Mouse (Mus musculus) lung, embryonic 14.5 days (tissue): ENCODE measurements at regions not wholly inside any gene's neighbourhood (a gene's known extent, or its start where the extent isn't known, plus 50 kb on each side); places are given as distances from the start of the nearest gene placed in this dataset.

Experiments
- ATAC-seq: fragments of 200-750 bp; cut with Nextera tagmentation; 2 replicates; pipeline ENCODE4 v1.8.0; 2017; ENCODE audit warnings: mild to moderate bottlenecking, moderate TSS enrichment, moderate library complexity; ENCODE audit not compliant: insufficient read depth
- DNase-seq: peaks from one replicate; pipeline ENCODE4 v3.0.0-alpha.2; 2015
- H3K27ac ChIP-seq: fragments of 300-500 bp; sonication (generic); 2 replicates; pipeline ENCODE4 v1.5.1; 2014; ENCODE audit warnings: low read depth, mild to moderate bottlenecking, moderate library complexity
- H3K27me3 ChIP-seq: fragments of 300-500 bp; sonication (generic); 2 replicates; pipeline ENCODE4 v1.6.1; 2014; ENCODE audit warnings: low read length, control low read depth; ENCODE audit not compliant: insufficient read depth
- H3K36me3 ChIP-seq: fragments of 300-500 bp; sonication (generic); 2 replicates; pipeline ENCODE4 v1.6.1; 2014; ENCODE audit warnings: control low read depth; ENCODE audit not compliant: insufficient read depth
- H3K4me1 ChIP-seq: fragments of 300-500 bp; sonication (generic); 2 replicates; pipeline ENCODE4 v1.6.1; 2014; ENCODE audit warnings: antibody characterized with exemption, control low read depth; ENCODE audit not compliant: insufficient read depth
- H3K4me2 ChIP-seq: fragments of 300-500 bp; sonication (generic); 2 replicates; pipeline ENCODE4 v1.6.1; 2014; ENCODE audit warnings: mild to moderate bottlenecking
- H3K4me3 ChIP-seq: fragments of 300-500 bp; sonication (generic); 2 replicates; pipeline ENCODE4 v1.5.1; 2014; ENCODE audit warnings: low read depth, low read length
- H3K9ac ChIP-seq: fragments of 300-500 bp; sonication (generic); 2 replicates; pipeline ENCODE4 v1.6.1; 2014
- H3K9me3 ChIP-seq: fragments of 300-500 bp; sonication (generic); 2 replicates; pipeline ENCODE4 v1.6.1; 2016; ENCODE audit warnings: low read depth, low read length, control low read depth
- CTCF ChIP-seq: IDR thresholded peaks from 2 replicates; pipeline ENCODE4 v1.5.1; 2016; ENCODE audit warnings: antibody characterized with exemption, low read depth
- WGBS: fragments of 180-500 bp; shearing (Covaris S2); extraction: QIAGEN DNeasy Blood & Tissue Kit; methylation state at CpG from one replicate; pipeline ENCODE4 v1.1.7; 2014; 5-methylcytosine and 5-hydroxymethylcytosine counted together

DNA sequence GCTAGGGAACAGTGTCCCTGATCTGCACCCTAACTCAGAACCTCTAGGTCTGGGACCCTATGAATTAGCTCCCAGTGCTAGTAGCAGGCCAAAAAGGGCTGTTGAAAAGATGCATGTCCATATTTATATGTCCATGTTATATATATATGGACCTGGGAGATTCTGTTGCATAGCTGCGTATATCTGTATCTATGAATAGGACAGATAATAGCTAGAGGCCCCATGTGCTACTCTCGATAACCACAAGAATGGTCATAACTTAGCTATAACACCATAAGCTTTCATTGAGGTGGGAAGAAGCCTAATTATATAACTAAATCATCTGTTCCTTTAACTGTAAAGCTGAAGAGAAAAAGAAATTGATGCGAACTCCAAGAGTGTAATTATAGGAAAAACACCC lies 60.6 kb upstream of the Ak4 start:
- no peak overlapping the region for H3K9ac ChIP-seq
- H3K9me3 ChIP-seq, result no peaks in the 10 kb centered on the region
- H3K4me3 ChIP-seq, result no peak overlapping the region
- ATAC-seq, result no peak
- peaks cover 5% of the 10 kb centered on the region; the same call in 1 of the 2 replicates for H3K27me3 ChIP-seq
- no peak for TF ChIP-seq CTCF
- no peak for DNase-seq
- H3K27ac ChIP-seq, result no peak overlapping the region
- 93% methylated on average over 3 of the region's 3 CpGs for WGBS
- no peaks in the 10 kb centered on the region for H3K36me3 ChIP-seq
- H3K4me2 ChIP-seq, result no peak overlapping the region
- H3K4me1 ChIP-seq, result no peaks in the 10 kb centered on the region; the same call in 1 of the 2 replicates

DNA sequence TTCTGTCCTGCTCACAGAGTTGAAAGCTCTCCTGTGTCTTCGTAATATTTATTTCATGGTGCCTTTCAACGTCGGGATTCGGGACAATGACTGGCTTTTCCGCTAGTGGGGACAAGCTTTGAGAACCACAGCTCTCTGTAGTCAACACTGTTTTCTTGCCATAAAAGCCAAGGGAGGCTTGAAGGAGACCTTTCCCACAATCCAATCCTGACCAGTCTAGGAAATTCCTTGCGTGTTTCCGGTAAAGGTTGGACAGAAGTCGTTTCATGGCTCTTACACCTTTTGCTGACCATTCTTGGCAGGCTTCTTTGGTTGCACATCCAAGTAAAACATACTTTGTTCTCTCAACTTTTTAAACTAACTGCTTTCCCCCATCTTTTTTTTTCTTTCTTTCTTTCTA lies 61.2 kb upstream of the Ak4 start:
- H3K9ac ChIP-seq, result no peak overlapping the region
- peaks cover 5% of the 10 kb centered on the region; the same call in 1 of the 2 replicates for H3K27me3 ChIP-seq
- no peaks in the 10 kb centered on the region for H3K9me3 ChIP-seq
- no peak for TF ChIP-seq CTCF
- DNase-seq (peak; percentile 9), ATAC-seq (no peak)
- peak overlapping the region; percentile 96 for H3K4me2 ChIP-seq
- H3K4me3 ChIP-seq, result no peak overlapping the region
- no peaks in the 10 kb centered on the region; the same call in 1 of the 2 replicates for H3K4me1 ChIP-seq
- H3K27ac ChIP-seq, result no peak overlapping the region
- H3K36me3 ChIP-seq, result no peaks in the 10 kb centered on the region
- WGBS, result 66% methylated on average over 8 of the region's 8 CpGs

DNA sequence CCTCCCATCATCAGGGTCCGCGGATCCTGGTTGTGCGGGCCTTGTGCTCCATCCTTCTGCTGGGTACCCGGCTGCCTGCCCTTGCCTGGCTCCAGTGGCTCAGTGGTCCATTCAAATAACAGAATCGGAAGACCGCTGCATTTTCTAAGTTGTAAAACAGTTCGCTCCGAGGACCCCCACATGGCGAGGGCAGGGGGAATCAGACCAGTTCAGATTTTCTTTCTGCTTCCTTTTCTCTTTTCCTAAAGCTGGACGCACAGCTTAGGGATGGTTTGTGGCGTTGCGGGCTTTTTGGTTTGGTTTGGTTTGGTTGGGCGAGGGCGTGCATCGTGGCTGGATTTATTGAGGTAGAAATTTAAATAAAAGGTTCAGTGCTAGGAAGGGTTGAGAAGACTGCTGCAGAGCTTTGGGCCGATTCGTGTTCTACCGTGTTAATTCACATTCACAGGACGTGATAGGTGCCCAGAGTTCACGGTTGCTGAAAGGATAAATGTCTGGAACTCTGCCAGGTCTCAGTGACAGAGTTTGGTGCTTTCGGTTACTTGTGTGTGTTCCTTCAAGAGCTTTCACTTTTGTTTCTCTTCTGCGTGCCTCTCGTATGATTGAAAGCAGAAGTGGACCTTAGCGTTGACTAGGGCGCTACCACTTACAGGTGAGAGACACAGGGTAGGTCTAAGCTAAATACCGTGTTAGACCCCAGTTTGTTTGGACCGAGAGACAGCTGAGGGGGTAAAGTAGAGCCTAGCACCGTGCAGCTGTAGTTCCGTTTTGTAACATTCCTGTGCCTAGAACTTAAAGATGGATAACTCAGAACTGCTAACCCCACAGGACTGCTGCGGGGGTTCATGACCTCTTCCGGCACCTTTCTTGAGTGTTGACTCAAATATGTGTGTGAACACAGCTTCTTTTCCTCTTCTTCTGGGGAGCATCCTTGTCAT lies 61.9 kb upstream of the Ak4 start:
- peak overlapping the region; percentile 82 for H3K9ac ChIP-seq
- peak overlapping the region; percentile 74 for H3K4me3 ChIP-seq
- no peak for TF ChIP-seq CTCF
- H3K4me1 ChIP-seq, result no peaks in the 10 kb centered on the region; the same call in 1 of the 2 replicates
- DNase-seq, result peak; percentile 73
- no peaks in the 10 kb centered on the region for H3K9me3 ChIP-seq
- 5% methylated on average over 31 of the region's 31 CpGs for WGBS
- peaks cover 5% of the 10 kb centered on the region; the same call in 1 of the 2 replicates for H3K27me3 ChIP-seq
- H3K36me3 ChIP-seq, result no peaks in the 10 kb centered on the region
- peak overlapping the region; percentile 60 for H3K27ac ChIP-seq
- peak; percentile 12; the same call in 1 of the 2 replicates for ATAC-seq
- peak overlapping the region; percentile 96 for H3K4me2 ChIP-seq

DNA sequence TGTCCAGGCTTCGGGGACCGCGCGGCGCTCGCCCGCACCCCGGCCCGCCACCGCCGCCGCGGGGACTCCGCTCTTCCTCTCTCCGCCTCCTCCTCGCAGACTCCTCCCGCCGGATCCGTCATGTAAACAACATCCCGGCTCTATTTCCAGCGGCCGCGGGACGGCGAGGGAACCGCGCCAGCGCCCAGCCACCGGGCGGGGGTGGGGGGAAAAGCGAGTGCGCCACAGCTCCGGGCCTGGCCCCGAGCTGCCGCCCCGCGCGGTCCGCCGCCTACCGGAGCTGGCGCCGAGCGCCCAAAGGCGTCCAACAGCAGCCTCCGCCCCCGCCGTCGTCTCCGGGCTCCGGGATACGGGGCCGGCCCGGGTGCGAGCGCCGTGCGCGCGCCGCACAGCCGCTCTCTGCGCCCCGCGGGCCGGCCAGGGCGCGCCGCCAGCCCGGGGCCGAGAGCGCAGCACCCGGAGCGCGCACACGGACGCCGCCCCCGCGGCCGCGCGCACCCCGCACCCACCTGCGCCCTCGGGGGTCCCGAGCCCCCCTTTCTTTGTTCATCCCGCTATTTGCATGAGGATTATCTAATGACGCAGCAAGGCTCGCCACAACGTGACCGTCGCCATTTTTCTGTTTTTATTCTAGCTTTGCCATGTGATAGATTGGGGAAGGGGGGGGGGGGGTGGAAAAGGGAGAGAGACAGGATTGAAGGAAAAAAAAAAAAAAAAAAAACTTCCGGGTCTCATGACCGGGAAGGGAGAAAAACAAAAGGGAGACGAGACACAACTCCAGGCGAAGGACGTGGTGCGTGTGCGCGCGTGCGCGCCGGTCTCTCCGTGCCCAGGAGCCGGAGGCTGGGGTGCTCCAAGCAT lies 62.8 kb upstream of the Ak4 start:
- under 1% methylated on average over 78 of the region's 107 CpGs for WGBS
- TF ChIP-seq CTCF, result no peak
- peak; percentile 77 for ATAC-seq

DNA sequence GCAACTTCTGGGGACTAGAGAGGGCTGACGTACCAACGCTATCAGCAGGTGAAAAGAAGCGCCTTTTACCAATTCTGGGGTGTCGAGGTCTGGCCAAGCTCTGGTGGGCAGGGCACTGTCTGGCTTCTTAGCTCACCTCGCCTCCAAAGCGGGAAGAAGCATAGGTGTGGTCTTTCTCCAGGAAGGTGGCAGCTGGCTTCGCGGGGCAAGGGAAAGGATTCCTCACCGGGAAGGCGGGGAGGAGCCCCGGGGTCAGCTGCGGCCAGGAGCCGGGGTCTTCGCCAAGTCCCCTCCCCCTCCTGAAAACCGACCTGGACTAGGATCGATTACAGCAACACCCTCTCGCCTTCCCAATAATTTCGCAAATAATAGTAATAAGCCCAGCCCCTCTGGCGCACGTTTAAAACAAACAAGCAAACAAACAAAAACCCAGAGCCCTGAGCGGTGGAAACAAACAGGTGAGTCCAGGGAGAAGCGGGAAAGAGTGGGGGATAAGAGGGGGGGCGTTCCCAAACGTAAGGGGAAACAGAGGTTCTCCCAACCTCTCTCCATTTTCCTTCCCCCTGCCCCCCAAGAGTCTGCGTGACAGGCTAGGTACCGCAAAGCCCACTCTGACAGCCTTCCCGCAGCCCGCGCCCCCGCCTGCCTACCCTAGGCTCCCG lies 63.5 kb upstream of the Ak4 start:
- peak overlapping the region; percentile 96 for H3K4me2 ChIP-seq
- peak overlapping the region; percentile 82 for H3K9ac ChIP-seq
- under 1% methylated on average over 31 of the region's 31 CpGs for WGBS
- H3K27ac ChIP-seq, result peak overlapping the region; percentile 78; the same call in 1 of the 2 replicates
- H3K36me3 ChIP-seq, result no peaks in the 10 kb centered on the region
- TF ChIP-seq CTCF, result no peak
- 0 out of 2 replicates have a peak, but pooled peaks have one; percentile 1 for ATAC-seq
- peaks cover 5% of the 10 kb centered on the region; the same call in 1 of the 2 replicates for H3K27me3 ChIP-seq
- DNase-seq, result peak; percentile 22
- H3K9me3 ChIP-seq, result no peaks in the 10 kb centered on the region
- no peaks in the 10 kb centered on the region; the same call in 1 of the 2 replicates for H3K4me1 ChIP-seq
- peak overlapping the region; percentile 74 for H3K4me3 ChIP-seq

More for the DNA sequence above, 62.8 kb upstream of the Ak4 start:
- Histone ChIP-seq H3K36me3 (no peaks in the 10 kb centered on the region), H3K4me3 (peak overlapping the region; percentile 74), H3K27ac (peak overlapping the region; percentile 78), H3K4me1 (no peaks in the 10 kb centered on the region; the same call in 1 of the 2 replicates), H3K27me3 (peaks cover 5% of the 10 kb centered on the region; the same call in 1 of the 2 replicates), H3K9me3 (no peaks in the 10 kb centered on the region), H3K9ac (peak overlapping the region; percentile 82), H3K4me2 (peak overlapping the region; percentile 96)
- DNase-seq, result peak; percentile 80

DNA sequence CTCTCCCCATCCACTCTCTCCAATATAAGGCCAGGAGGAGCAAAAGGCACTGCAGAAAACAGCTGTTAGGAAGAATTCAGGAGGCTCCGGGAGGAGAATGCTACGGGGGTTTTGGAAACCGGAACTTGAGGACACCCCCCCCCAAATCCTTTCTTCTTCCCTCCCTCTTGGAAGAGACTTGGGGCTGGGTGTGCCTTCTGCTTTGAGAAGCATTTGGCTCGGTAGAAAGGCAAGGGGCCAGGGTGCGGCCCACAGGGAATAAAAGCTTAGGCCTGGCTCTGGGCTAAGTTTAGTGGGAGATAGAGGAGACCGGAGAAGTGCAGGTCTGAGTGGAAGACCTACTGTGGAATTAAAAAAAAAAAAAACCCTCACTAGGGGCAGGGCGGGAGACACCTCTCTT lies 64.1 kb upstream of the Ak4 start:
- ATAC-seq (no peak), DNase-seq (peak; percentile 26)
- H3K36me3 ChIP-seq, result no peaks in the 10 kb centered on the region
- no peak overlapping the region; the same call in 1 of the 2 replicates for H3K9ac ChIP-seq
- H3K4me1 ChIP-seq, result no peaks in the 10 kb centered on the region; the same call in 1 of the 2 replicates
- peaks cover 5% of the 10 kb centered on the region; the same call in 1 of the 2 replicates for H3K27me3 ChIP-seq
- no peak for TF ChIP-seq CTCF
- WGBS, result 16% methylated on average over 7 of the region's 7 CpGs
- no peaks in the 10 kb centered on the region for H3K9me3 ChIP-seq
- H3K4me2 ChIP-seq, result peak overlapping the region; percentile 96
- H3K4me3 ChIP-seq, result peak overlapping the region; percentile 74
- H3K27ac ChIP-seq, result no peak overlapping the region
